Mouse (Mus musculus): Measurements from ENCODE around the gene Sec16a. TPM values are rescaled to one million over a fixed set of nuclear protein-coding genes. Genes with fewer than 3 reads are reported as not detected.
A peak's percentile ranks its signal among the peaks of the same experiment; 100 is the strongest.

Sec16a gene
- polyA plus RNA-seq, 1 experiment from 2014 or later: 23.2 TPM

DNA sequence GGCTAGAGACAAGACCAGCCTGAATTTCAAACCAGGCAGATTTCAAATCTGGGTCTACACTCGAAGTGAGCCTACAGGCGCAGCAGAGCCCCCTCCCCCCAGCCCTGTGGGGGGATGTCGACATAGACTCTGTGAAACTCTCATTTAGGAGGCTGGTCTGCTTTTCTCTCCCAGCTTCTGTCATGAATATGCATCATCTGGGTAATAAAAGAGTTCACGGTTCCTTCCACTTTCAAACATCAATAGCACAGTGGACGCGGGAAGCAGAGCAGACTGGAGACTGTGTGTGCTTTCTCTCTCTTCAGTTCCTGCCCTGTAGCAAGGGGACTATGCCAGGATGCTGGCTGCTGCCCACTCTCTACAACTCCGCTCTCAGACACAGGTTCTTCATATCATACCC is 40.7 kb upstream of the Sec16a start:
- H3K9ac ChIP-seq (ENCODE audit: low read length): no peak overlapping the region
- ATAC-seq (ENCODE audit: low read depth): no peak
- peaks cover 83% of the 10 kb centered on the region for H3K4me1 ChIP-seq (replicated peaks; ENCODE audit: control insufficient read depth, insufficient read depth, low read length)
- H3K27ac ChIP-seq (ENCODE audit: low read length): peak overlapping the region; percentile 76
- peaks cover 18% of the 10 kb centered on the region for H3K36me3 ChIP-seq (ENCODE audit: control insufficient read depth, insufficient read depth, low read length)
- 35% methylated on average over 7 of the region's 7 CpGs for WGBS
- H3K9me3 ChIP-seq (ENCODE audit: control insufficient read depth, low read length): no peaks in the 10 kb centered on the region
- H3K4me3 ChIP-seq (ENCODE audit: low read length): no peak overlapping the region
- H3K27me3 ChIP-seq (ENCODE audit: control insufficient read depth, insufficient read depth, low read depth, low read length): no peaks in the 10 kb centered on the region
- H3K4me2 ChIP-seq (ENCODE audit: low read depth, low read length): no peak overlapping the region

DNA sequence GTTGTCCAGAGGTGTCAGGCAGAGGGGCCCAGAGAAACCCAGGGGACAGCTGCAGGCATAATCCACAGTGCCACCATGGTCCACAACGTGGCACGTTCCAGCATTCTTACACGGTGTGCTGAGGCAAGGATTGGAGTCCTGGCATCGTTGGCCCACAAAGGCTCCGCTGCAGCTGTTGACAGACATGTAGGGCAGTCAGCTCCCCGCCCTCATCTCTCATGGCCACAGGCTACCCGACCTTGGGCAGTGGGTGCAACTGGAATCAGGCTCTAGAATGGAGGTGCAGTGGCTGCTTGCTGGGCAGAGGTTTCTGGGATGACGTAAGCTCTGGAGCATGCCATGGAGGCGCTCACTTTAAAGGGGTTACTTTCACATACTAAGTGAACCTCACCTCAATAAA is 40.3 kb upstream of the Sec16a start:
- no peaks in the 10 kb centered on the region for H3K9me3 ChIP-seq (ENCODE audit: control insufficient read depth, low read length)
- H3K4me3 ChIP-seq (ENCODE audit: low read length): no peak overlapping the region
- H3K4me2 ChIP-seq (ENCODE audit: low read depth, low read length): no peak overlapping the region
- 61% methylated on average over 9 of the region's 9 CpGs for WGBS
- no peak overlapping the region for H3K9ac ChIP-seq (ENCODE audit: low read length)
- ATAC-seq (ENCODE audit: low read depth): no peak
- H3K36me3 ChIP-seq (ENCODE audit: control insufficient read depth, insufficient read depth, low read length): peaks cover 22% of the 10 kb centered on the region
- no peaks in the 10 kb centered on the region for H3K27me3 ChIP-seq (ENCODE audit: control insufficient read depth, insufficient read depth, low read depth, low read length)
- H3K4me1 ChIP-seq (replicated peaks; ENCODE audit: control insufficient read depth, insufficient read depth, low read length): peaks cover 79% of the 10 kb centered on the region
- peak overlapping the region; percentile 76 for H3K27ac ChIP-seq (ENCODE audit: low read length)

DNA sequence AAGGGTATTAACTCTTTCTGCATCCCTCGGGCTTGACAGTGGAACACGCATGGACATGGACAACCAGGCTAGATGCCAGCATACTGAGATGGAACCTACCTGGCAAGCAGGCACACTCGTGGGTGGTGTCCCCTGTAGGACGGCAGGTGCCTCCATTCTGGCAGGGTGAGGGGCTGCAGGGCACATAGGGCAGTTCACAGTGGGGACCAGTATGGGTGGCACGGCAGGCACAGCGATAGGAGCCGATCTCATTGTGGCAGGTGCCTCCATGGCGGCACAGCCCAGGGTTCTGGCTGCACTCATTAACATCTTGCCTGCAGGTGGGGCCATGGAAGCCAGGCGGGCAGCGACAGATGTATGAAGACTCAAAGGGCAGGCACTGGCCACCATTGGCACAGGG is 39.2 kb upstream of the Sec16a start:
- no peak for ATAC-seq (ENCODE audit: low read depth)
- Histone ChIP-seq H3K4me1 (replicated peaks; ENCODE audit: control insufficient read depth, insufficient read depth, low read length) (peaks cover 68% of the 10 kb centered on the region), H3K36me3 (ENCODE audit: control insufficient read depth, insufficient read depth, low read length) (peaks cover 33% of the 10 kb centered on the region)

DNA sequence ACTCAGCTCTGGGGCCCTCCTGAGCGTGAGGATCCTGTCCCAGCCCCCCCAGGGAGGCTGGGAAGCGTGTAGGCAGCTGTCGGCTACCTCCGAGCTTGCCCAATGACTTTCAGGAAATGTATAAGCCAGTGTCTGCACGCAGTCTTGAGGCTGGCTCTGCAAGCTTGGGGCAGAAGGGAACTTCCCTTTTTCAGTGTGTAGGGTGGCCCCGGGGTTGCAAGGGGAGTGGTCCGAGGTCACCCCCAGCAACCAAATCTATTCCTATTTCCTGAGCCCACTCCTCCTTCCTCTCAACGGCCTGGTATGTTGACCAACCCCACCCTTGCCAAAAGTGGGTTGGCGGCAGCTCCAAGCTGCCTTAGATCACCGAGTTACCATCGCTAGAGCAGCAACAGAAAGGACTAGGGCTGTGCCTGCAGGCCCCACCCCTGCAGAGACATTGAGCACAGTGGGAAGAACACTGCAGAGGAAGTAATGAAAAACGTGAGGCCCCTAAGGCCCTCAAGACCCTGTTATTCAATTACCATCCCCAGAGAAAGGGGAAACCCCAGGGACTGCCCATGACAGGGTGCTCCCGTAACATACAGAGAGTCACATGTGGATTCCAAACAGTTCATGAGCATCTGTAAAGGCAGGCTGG is 38.3 kb upstream of the Sec16a start:
- Histone ChIP-seq H3K36me3 (ENCODE audit: control insufficient read depth, insufficient read depth, low read length) (peaks cover 42% of the 10 kb centered on the region), H3K27me3 (ENCODE audit: control insufficient read depth, insufficient read depth, low read depth, low read length) (no peaks in the 10 kb centered on the region), H3K4me2 (ENCODE audit: low read depth, low read length) (no peak overlapping the region), H3K27ac (ENCODE audit: low read length) (peak overlapping the region; percentile 87), H3K4me1 (replicated peaks; ENCODE audit: control insufficient read depth, insufficient read depth, low read length) (peaks cover 59% of the 10 kb centered on the region), H3K9me3 (ENCODE audit: control insufficient read depth, low read length) (no peaks in the 10 kb centered on the region), H3K9ac (ENCODE audit: low read length) (peak overlapping the region; percentile 21; the same call in 1 of the 2 replicates), H3K4me3 (ENCODE audit: low read length) (no peak overlapping the region)
- WGBS: 39% methylated on average over 13 of the region's 13 CpGs
- ATAC-seq (ENCODE audit: low read depth): peak; percentile 26; the same call in 1 of the 2 replicates

More for the DNA sequence above, 39.2 kb upstream of the Sec16a start:
- Histone ChIP-seq H3K4me2 (ENCODE audit: low read depth, low read length) (no peak overlapping the region), H3K27ac (ENCODE audit: low read length) (peak overlapping the region; percentile 87), H3K4me3 (ENCODE audit: low read length) (no peak overlapping the region), H3K9me3 (ENCODE audit: control insufficient read depth, low read length) (no peaks in the 10 kb centered on the region), H3K27me3 (ENCODE audit: control insufficient read depth, insufficient read depth, low read depth, low read length) (no peaks in the 10 kb centered on the region), H3K9ac (ENCODE audit: low read length) (peak overlapping the region; percentile 1; the same call in 1 of the 2 replicates)
- 83% methylated on average over 10 of the region's 10 CpGs for WGBS

DNA sequence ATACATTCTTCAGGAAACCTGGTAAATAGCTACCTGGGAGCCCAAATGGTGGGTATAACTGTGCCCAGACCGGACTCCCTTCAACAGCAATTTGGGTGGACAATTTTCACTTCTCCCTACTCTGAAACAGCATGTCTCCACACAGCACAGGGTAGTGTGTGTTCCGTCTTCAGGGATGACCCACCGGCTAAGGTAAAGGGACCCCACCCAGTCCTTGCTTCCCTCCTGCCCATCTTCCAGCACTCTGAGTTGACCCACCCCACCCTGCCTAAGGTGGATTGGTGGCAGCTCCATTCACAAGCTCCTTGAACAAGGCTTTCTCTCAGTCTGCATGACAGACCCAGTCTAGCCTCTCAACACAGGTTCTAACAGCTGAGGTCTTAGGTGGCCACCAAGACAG is 37.8 kb upstream of the Sec16a start:
- WGBS: 63% methylated on average over 3 of the region's 3 CpGs
- Histone ChIP-seq H3K27ac (ENCODE audit: low read length) (peak overlapping the region; percentile 87), H3K9ac (ENCODE audit: low read length) (peak overlapping the region; percentile 21; the same call in 1 of the 2 replicates), H3K27me3 (ENCODE audit: control insufficient read depth, insufficient read depth, low read depth, low read length) (no peaks in the 10 kb centered on the region), H3K4me3 (ENCODE audit: low read length) (no peak overlapping the region), H3K9me3 (ENCODE audit: control insufficient read depth, low read length) (no peaks in the 10 kb centered on the region), H3K36me3 (ENCODE audit: control insufficient read depth, insufficient read depth, low read length) (peaks cover 46% of the 10 kb centered on the region), H3K4me1 (replicated peaks; ENCODE audit: control insufficient read depth, insufficient read depth, low read length) (peaks cover 54% of the 10 kb centered on the region), H3K4me2 (ENCODE audit: low read depth, low read length) (no peak overlapping the region)
- ATAC-seq (ENCODE audit: low read depth): no peak

DNA sequence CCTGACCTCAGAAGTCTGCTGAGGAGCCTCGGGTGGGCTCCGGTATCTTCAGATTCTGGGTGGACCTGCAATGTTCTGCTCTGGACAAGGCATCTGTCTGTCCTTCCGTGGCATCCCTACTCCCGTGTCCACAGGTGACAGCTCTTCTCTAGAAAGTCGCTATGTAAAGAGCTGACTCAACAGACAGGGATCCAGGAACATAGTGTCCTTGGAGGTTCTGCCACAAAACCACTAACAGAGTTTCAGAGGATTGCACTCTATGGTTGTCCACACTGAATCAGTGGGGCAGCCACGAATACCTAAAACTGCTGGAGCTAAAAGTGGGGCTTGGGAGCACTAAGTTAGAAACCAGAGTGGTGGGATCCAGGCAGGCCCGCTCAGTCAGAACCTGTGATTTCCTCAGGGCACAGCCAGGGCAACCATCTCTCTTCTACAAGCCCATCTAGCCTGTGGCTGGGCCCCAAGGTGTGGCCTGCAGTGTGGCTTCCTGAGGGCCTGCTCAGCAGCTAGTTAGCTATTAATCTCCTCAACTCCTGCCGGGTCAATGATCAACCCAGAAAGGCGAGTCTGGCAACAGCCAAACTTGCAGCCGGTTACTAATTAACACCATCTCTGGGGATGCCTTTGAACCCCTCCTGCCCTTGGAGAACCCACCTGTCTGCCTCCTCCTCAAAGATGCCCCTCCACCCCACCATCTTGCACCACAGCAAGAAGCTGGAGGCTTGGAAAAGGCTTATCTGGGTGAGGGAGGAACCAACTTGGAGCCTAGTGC is 36.9 kb upstream of the Sec16a start:
- WGBS: 57% methylated on average over 10 of the region's 10 CpGs
- Histone ChIP-seq H3K9ac (ENCODE audit: low read length) (peak overlapping the region; percentile 34; the same call in 1 of the 2 replicates), H3K9me3 (ENCODE audit: control insufficient read depth, low read length) (no peaks in the 10 kb centered on the region), H3K4me3 (ENCODE audit: low read length) (no peak overlapping the region), H3K36me3 (ENCODE audit: control insufficient read depth, insufficient read depth, low read length) (peaks cover 49% of the 10 kb centered on the region), H3K4me1 (replicated peaks; ENCODE audit: control insufficient read depth, insufficient read depth, low read length) (peaks cover 45% of the 10 kb centered on the region), H3K27ac (ENCODE audit: low read length) (peak overlapping the region; percentile 87), H3K27me3 (ENCODE audit: control insufficient read depth, insufficient read depth, low read depth, low read length) (no peaks in the 10 kb centered on the region), H3K4me2 (ENCODE audit: low read depth, low read length) (no peak overlapping the region)
- peak; percentile 72 for ATAC-seq (ENCODE audit: low read depth)

DNA sequence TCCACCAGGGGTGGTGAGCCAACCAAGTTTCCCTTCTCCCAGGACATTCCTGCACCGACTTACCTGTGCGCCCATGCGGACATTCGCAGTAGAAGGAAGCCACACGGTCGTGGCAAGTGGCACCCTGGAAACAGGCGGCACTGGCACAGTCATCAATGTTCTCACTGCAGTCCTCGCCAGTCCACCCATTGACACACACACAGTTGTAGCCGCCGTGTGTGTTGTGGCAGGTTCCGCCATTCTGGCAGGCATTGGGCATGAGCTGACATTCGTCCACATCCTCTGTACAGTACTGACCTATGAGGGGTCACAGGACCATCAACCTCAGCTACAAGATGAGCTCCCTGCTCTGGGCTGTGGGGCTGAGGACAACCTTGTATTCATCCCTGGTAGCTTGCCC is 35.9 kb upstream of the Sec16a start:
- Histone ChIP-seq H3K9ac (ENCODE audit: low read length) (peak overlapping the region; percentile 34; the same call in 1 of the 2 replicates), H3K27ac (ENCODE audit: low read length) (no peak overlapping the region), H3K27me3 (ENCODE audit: control insufficient read depth, insufficient read depth, low read depth, low read length) (no peaks in the 10 kb centered on the region), H3K4me2 (ENCODE audit: low read depth, low read length) (no peak overlapping the region), H3K4me1 (replicated peaks; ENCODE audit: control insufficient read depth, insufficient read depth, low read length) (peaks cover 35% of the 10 kb centered on the region), H3K36me3 (ENCODE audit: control insufficient read depth, insufficient read depth, low read length) (peaks cover 54% of the 10 kb centered on the region), H3K4me3 (ENCODE audit: low read length) (no peak overlapping the region), H3K9me3 (ENCODE audit: control insufficient read depth, low read length) (no peaks in the 10 kb centered on the region)
- WGBS: 87% methylated on average over 12 of the region's 12 CpGs
- no peak for ATAC-seq (ENCODE audit: low read depth)

DNA sequence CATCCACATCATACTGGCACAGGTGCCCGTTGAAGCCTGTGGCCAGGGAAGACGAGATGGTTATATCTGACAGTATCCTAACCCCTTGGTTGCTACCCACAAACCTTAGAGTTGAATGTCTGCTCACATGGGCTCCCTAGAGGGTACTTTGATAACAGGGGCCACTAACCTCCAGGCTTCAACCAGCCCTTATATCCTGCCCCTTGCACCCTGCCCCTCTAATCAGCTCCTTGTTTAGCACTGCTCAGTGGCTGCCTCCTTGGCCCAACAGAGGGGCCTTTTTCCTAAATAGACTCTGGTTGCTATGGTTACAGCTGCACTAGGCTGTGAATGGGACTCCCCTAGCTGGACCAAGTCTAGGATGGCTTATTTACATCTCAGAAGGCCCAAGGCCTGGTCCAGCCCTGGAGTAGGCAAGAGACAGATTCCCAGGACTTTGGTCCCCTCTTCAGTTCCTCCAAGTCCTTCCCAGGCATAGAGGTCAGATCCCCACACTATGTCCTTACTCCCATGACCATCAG is 33.7 kb upstream of the Sec16a start:
- Histone ChIP-seq H3K36me3 (ENCODE audit: control insufficient read depth, insufficient read depth, low read length) (peaks cover 59% of the 10 kb centered on the region), H3K9ac (ENCODE audit: low read length) (no peak overlapping the region), H3K4me1 (replicated peaks; ENCODE audit: control insufficient read depth, insufficient read depth, low read length) (peaks cover 16% of the 10 kb centered on the region), H3K27me3 (ENCODE audit: control insufficient read depth, insufficient read depth, low read depth, low read length) (no peaks in the 10 kb centered on the region), H3K4me3 (ENCODE audit: low read length) (no peak overlapping the region), H3K27ac (ENCODE audit: low read length) (no peak overlapping the region), H3K9me3 (ENCODE audit: control insufficient read depth, low read length) (no peaks in the 10 kb centered on the region), H3K4me2 (ENCODE audit: low read depth, low read length) (no peak overlapping the region)
- no peak for ATAC-seq (ENCODE audit: low read depth)
- WGBS: 87% methylated on average over 2 of the region's 2 CpGs

DNA sequence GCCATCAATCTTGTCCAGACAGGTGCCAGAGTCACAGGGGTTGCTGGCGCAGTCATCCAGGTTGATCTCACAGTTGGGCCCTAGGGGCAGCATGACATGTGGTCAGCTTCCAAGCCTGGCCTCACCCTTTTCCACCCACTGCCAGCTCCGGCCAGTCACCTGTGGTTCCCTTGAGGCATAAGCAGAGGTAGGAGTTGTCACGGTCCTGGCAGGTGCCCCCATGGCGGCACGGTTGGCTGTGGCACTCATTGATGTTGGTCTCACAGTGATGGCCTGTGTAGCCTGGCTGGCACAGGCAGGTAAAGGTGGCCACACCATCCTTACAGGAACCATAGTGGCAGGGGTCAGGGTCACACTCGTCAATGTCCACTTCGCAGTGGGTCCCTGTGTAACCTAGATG is 32.9 kb upstream of the Sec16a start:
- Histone ChIP-seq H3K4me1 (replicated peaks; ENCODE audit: control insufficient read depth, insufficient read depth, low read length) (peaks cover 10% of the 10 kb centered on the region; the same call in 1 of the 2 replicates), H3K9me3 (ENCODE audit: control insufficient read depth, low read length) (no peaks in the 10 kb centered on the region), H3K27me3 (ENCODE audit: control insufficient read depth, insufficient read depth, low read depth, low read length) (no peaks in the 10 kb centered on the region), H3K27ac (ENCODE audit: low read length) (no peak overlapping the region), H3K4me2 (ENCODE audit: low read depth, low read length) (no peak overlapping the region), H3K36me3 (ENCODE audit: control insufficient read depth, insufficient read depth, low read length) (peaks cover 67% of the 10 kb centered on the region), H3K9ac (ENCODE audit: low read length) (no peak overlapping the region), H3K4me3 (ENCODE audit: low read length) (no peak overlapping the region)
- ATAC-seq (ENCODE audit: low read depth): no peak
- 92% methylated on average over 7 of the region's 7 CpGs for WGBS
